In genomic region chr14:76178447-76178846, GRCm38 (mm10) we compare ENCODE assay signal across 16 mouse cellular contexts.
DNase-seq lines count a peak whose midpoint lies in the region; ATAC-seq and TF ChIP-seq lines count a peak whose summit lies in the region.
"Had no signal": no experiment of that assay in that cellular context is flagged by ENCODE, and none has a peak within 500 bp of the region (broad histone marks: within the 10 kb centered on the region; RNA-seq: fewer than 3 reads in every experiment).

No protein-coding gene starts in this region.

- H3K4me2 ChIP-seq in kidney, postnatal 0 days (ENCODE audit: low read length), result no peak overlapping the region
- H3K4me2 ChIP-seq in kidney, embryonic 14.5 days (replicated peaks; ENCODE audit: low read depth, low read length), result no peak overlapping the region
- H3K4me2 ChIP-seq in stomach, postnatal 0 days (replicated peaks; ENCODE audit: low read depth), result no peak overlapping the region
- H3K4me2 ChIP-seq: midbrain, embryonic 13.5 days; neural tube, embryonic 12.5 days had no signal

- H3K4me1 ChIP-seq in kidney, postnatal 0 days (replicated peaks; ENCODE audit: insufficient read depth, low read length), result no peaks in the 10 kb centered on the region
- H3K4me1 ChIP-seq in kidney, embryonic 14.5 days (ENCODE audit: control insufficient read depth, insufficient read depth, low read length), result no peaks in the 10 kb centered on the region
- H3K4me1 ChIP-seq in stomach, postnatal 0 days (replicated peaks; ENCODE audit: control insufficient read depth, insufficient read depth), result no peaks in the 10 kb centered on the region
- H3K4me1 ChIP-seq in heart, embryonic 10.5 days, result no peaks in the 10 kb centered on the region

- TF ChIP-seq EP300 in stomach, postnatal 0 days (optimal IDR thresholded peaks at IDR 0.05), result no peak

- no peaks in the 10 kb centered on the region for H3K36me3 ChIP-seq in kidney, postnatal 0 days (ENCODE audit: insufficient read depth, low read length)
- H3K36me3 ChIP-seq in kidney, embryonic 14.5 days (ENCODE audit: control insufficient read depth, insufficient read depth, low read length), result no peaks in the 10 kb centered on the region
- H3K36me3 ChIP-seq in stomach, postnatal 0 days (ENCODE audit: control insufficient read depth, insufficient read depth, low read length), result no peaks in the 10 kb centered on the region
- no peaks in the 10 kb centered on the region for H3K36me3 ChIP-seq in heart, embryonic 10.5 days
- H3K36me3 ChIP-seq: midbrain, embryonic 13.5 days; neural tube, embryonic 12.5 days had no signal

- peak; percentile 21; the same call in 1 of the 2 replicates for TF ChIP-seq CTCF in kidney, postnatal 0 days (IDR thresholded peaks at IDR 0.05; ENCODE audit: low read depth)
- TF ChIP-seq CTCF in brain, embryonic 14.5 days (IDR thresholded peaks at IDR 0.05; ENCODE audit: borderline replicate concordance, extremely low read depth, insufficient read depth, insufficient read length), result peak; percentile 36; the same call in 1 of the 2 replicates
- peak; percentile 40 for TF ChIP-seq CTCF in stomach, postnatal 0 days (IDR thresholded peaks at IDR 0.05; ENCODE audit: low read depth)

- H3K4me3 ChIP-seq in kidney, postnatal 0 days (replicated peaks; ENCODE audit: low read depth, low read length), result no peak overlapping the region
- H3K4me3 ChIP-seq in kidney, embryonic 14.5 days (ENCODE audit: low read length), result no peak overlapping the region
- H3K4me3 ChIP-seq in stomach, postnatal 0 days (ENCODE audit: low read depth, low read length), result no peak overlapping the region
- H3K4me3 ChIP-seq in heart, embryonic 10.5 days, result no peak overlapping the region
- H3K4me3 ChIP-seq: midbrain, embryonic 13.5 days; neural tube, embryonic 12.5 days had no signal

- no peak for DNase-seq in kidney, postnatal 0 days (ENCODE audit: low spot score)
- DNase-seq in thymus, postnatal 14 days, result peak; percentile 37
- no peak for DNase-seq in thymus, postnatal 10 days (ENCODE audit: low spot score in 2 of 2)
- no peak for DNase-seq in brain, embryonic 14.5 days (ENCODE audit: low read depth)
- DNase-seq in stomach, postnatal 0 days (ENCODE audit: low spot score), result no peak
- DNase-seq in heart, embryonic 10.5 days (ENCODE audit: low spot score), result no peak
- no peak for DNase-seq in layer of hippocampus, postnatal 36 days
- DNase-seq: adrenal gland, postnatal 14 days; cerebellum, adult 11 months; cerebellum, postnatal 36 days; heart, postnatal 36 days; kidney, postnatal 4 days had no signal

- TF ChIP-seq POLR2A in brain, embryonic 14.5 days (IDR thresholded peaks at IDR 0.05; ENCODE audit: borderline replicate concordance, extremely low read depth, insufficient read depth, insufficient read length, poor library complexity, severe bottlenecking), result no peak

- 96% methylated on average over 2 of the region's 2 CpGs for WGBS in kidney, postnatal 0 days
- 89% methylated on average over 2 of the region's 2 CpGs for WGBS in kidney, embryonic 14.5 days
- 81% methylated on average over 2 of the region's 2 CpGs for WGBS in stomach, postnatal 0 days
- 73% methylated on average over 2 of the region's 2 CpGs for WGBS in heart, embryonic 10.5 days

- no peaks in the 10 kb centered on the region for H3K27me3 ChIP-seq in kidney, postnatal 0 days (ENCODE audit: insufficient read depth, low read length)
- no peaks in the 10 kb centered on the region for H3K27me3 ChIP-seq in kidney, embryonic 14.5 days (ENCODE audit: control insufficient read depth, insufficient read depth, low read length)
- H3K27me3 ChIP-seq in stomach, postnatal 0 days (ENCODE audit: control insufficient read depth, insufficient read depth, low read length), result no peaks in the 10 kb centered on the region
- no peaks in the 10 kb centered on the region for H3K27me3 ChIP-seq in heart, embryonic 10.5 days (ENCODE audit: insufficient read depth, poor library complexity, severe bottlenecking)
- H3K27me3 ChIP-seq: midbrain, embryonic 13.5 days; neural tube, embryonic 12.5 days had no signal

- H3K27ac ChIP-seq in kidney, postnatal 0 days, result no peak overlapping the region
- no peak overlapping the region for H3K27ac ChIP-seq in kidney, embryonic 14.5 days (ENCODE audit: low read depth, low read length)
- H3K27ac ChIP-seq in stomach, postnatal 0 days (replicated peaks), result no peak overlapping the region
- no peak overlapping the region for H3K27ac ChIP-seq in heart, embryonic 10.5 days
- H3K27ac ChIP-seq: midbrain, embryonic 13.5 days; neural tube, embryonic 12.5 days had no signal

- H3K9ac ChIP-seq in kidney, postnatal 0 days (ENCODE audit: low read depth, low read length), result no peak overlapping the region
- H3K9ac ChIP-seq in kidney, embryonic 14.5 days (ENCODE audit: low read depth, low read length), result no peak overlapping the region
- H3K9ac ChIP-seq in stomach, postnatal 0 days (ENCODE audit: low read length), result no peak overlapping the region
- H3K9ac ChIP-seq: midbrain, embryonic 13.5 days; neural tube, embryonic 12.5 days had no signal

- no peak for ATAC-seq in kidney, postnatal 0 days (replicated peaks; ENCODE audit: low FRiP score, low read depth)
- no peak for ATAC-seq in kidney, embryonic 14.5 days (ENCODE audit: low FRiP score, low TSS enrichment)
- ATAC-seq in stomach, postnatal 0 days (ENCODE audit: low FRiP score, low TSS enrichment), result no peak
- ATAC-seq: intestine, embryonic 16.5 days; midbrain, embryonic 13.5 days had no signal

- no peaks in the 10 kb centered on the region for H3K9me3 ChIP-seq in kidney, postnatal 0 days (replicated peaks; ENCODE audit: low read length)
- no peaks in the 10 kb centered on the region for H3K9me3 ChIP-seq in kidney, embryonic 14.5 days (ENCODE audit: control insufficient read depth, low read length)
- H3K9me3 ChIP-seq in stomach, postnatal 0 days (ENCODE audit: control insufficient read depth, low read length), result no peaks in the 10 kb centered on the region
- no peaks in the 10 kb centered on the region for H3K9me3 ChIP-seq in heart, embryonic 10.5 days
- H3K9me3 ChIP-seq: midbrain, embryonic 13.5 days; neural tube, embryonic 12.5 days had no signal
